Mouse (Mus musculus) lung, postnatal 0 days (tissue): ENCODE data around the gene Pbx1. TPM values are rescaled to one million over a fixed set of nuclear protein-coding genes. Genes with fewer than 3 reads are reported as not detected.

Experiments used
- ATAC-seq: fragments of 200-750 bp; cut with Nextera tagmentation; 2 replicates; pipeline ENCODE4 v1.8.0; 2017; ENCODE audit warnings: moderate library complexity
- DNase-seq: peaks from one replicate; pipeline ENCODE4 v3.0.0-alpha.2; 2016; ENCODE audit warnings: low spot score
- H3K27ac ChIP-seq: fragments of 300-500 bp; sonication (generic); 2 replicates; pipeline ENCODE4 v1.5.1; 2014; ENCODE audit warnings: antibody characterized with exemption, mild to moderate bottlenecking, low read length, mixed read lengths
- H3K27me3 ChIP-seq: fragments of 300-500 bp; sonication (generic); replicated peaks from 2 replicates; pipeline ENCODE4 v1.6.1; 2014; ENCODE audit warnings: low read length, mixed read lengths; ENCODE audit not compliant: insufficient read depth
- H3K36me3 ChIP-seq: fragments of 300-500 bp; sonication (generic); 2 replicates; pipeline ENCODE4 v1.6.1; 2014; ENCODE audit warnings: low read length, mixed read lengths; ENCODE audit not compliant: insufficient read depth
- H3K4me1 ChIP-seq: fragments of 300-500 bp; sonication (generic); 2 replicates; pipeline ENCODE4 v1.6.1; 2014; ENCODE audit warnings: antibody characterized with exemption, low read depth, low read length, mixed read lengths; ENCODE audit not compliant: insufficient read depth
- H3K4me2 ChIP-seq: fragments of 300-500 bp; sonication (generic); replicated peaks from 2 replicates; pipeline ENCODE4 v1.6.1; 2014; ENCODE audit warnings: low read depth, mild to moderate bottlenecking, low read length, moderate library complexity, mixed read lengths
- H3K4me3 ChIP-seq: fragments of 300-500 bp; sonication (generic); 2 replicates; pipeline ENCODE4 v1.5.1; 2014; ENCODE audit warnings: low read depth, low read length
- H3K9ac ChIP-seq: fragments of 300-500 bp; sonication (generic); replicated peaks from 2 replicates; pipeline ENCODE4 v1.6.1; 2014; ENCODE audit warnings: low read depth, mild to moderate bottlenecking
- H3K9me3 ChIP-seq: fragments of 300-500 bp; sonication (generic); 2 replicates; pipeline ENCODE4 v1.6.1; 2016; ENCODE audit warnings: low read length, mixed read lengths
- CTCF ChIP-seq: IDR thresholded peaks from 2 replicates; pipeline ENCODE4 v1.5.1; 2016; ENCODE audit warnings: antibody characterized with exemption, mild to moderate bottlenecking
- EP300 ChIP-seq: IDR thresholded peaks from 2 replicates; pipeline ENCODE4 v1.6.1; 2016; ENCODE audit warnings: antibody characterized with exemption, mild to moderate bottlenecking, control low read depth
- WGBS: fragments of 180-500 bp; shearing (Covaris S2); extraction: QIAGEN DNeasy Blood & Tissue Kit; methylation state at CpG from one replicate; pipeline ENCODE4 v1.1.7; 2014; 5-methylcytosine and 5-hydroxymethylcytosine counted together
- polyA plus RNA-seq: library from polyadenylated mRNA; unstranded; fragments of >200 nt; fragmentation: Nextera tagmentation; extraction: Ambion mirVana; gene quantifications from 2 replicates; pipeline ENCODE4 v1.2.1, GENCODE M21; 2015

Gene Pbx1
- polyA plus RNA-seq, 1 experiment from 2014 or later, result 23.9 TPM

- Histone ChIP-seq H3K4me3 (no peak overlapping the region), H3K9me3 (no peaks in the 10 kb centered on the region), H3K27me3 (no peaks in the 10 kb centered on the region), H3K4me2 (no peak overlapping the region), H3K9ac (no peak overlapping the region), H3K36me3 (no peaks in the 10 kb centered on the region), H3K27ac (no peak overlapping the region), H3K4me1 (no peaks in the 10 kb centered on the region)
- 72% methylated on average over 8 of the region's 8 CpGs for WGBS
- no peak for TF ChIP-seq EP300
- TF ChIP-seq CTCF, result no peak
- no peak for DNase-seq
- no peak for ATAC-seq
Measured at GRCm38 (mm10) chr1:168344918-168345317, 87.2 kb downstream of the Pbx1 start.

- DNase-seq, result no peak
- H3K4me2 ChIP-seq, result no peak overlapping the region
- no peaks in the 10 kb centered on the region for H3K4me1 ChIP-seq
- H3K36me3 ChIP-seq, result no peaks in the 10 kb centered on the region
- no peak for ATAC-seq
- no peak overlapping the region for H3K27ac ChIP-seq
- no peak overlapping the region for H3K4me3 ChIP-seq
- no peak for TF ChIP-seq CTCF
- TF ChIP-seq EP300, result no peak
- no peaks in the 10 kb centered on the region for H3K9me3 ChIP-seq
- H3K9ac ChIP-seq, result no peak overlapping the region
- H3K27me3 ChIP-seq, result no peaks in the 10 kb centered on the region
- 89% methylated on average over 5 of the region's 5 CpGs for WGBS
Measured at GRCm38 (mm10) chr1:168344262-168344661, 87.8 kb downstream of the Pbx1 start.

GRCm38 (mm10) chr1:168342269-168342668 is 89.8 kb downstream of the Pbx1 start:
- no peaks in the 10 kb centered on the region for H3K27me3 ChIP-seq
- no peaks in the 10 kb centered on the region for H3K36me3 ChIP-seq
- H3K27ac ChIP-seq, result no peak overlapping the region
- ATAC-seq (no peak), DNase-seq (no peak)
- TF ChIP-seq CTCF, result no peak
- no peak for TF ChIP-seq EP300
- no peaks in the 10 kb centered on the region for H3K4me1 ChIP-seq
- H3K9ac ChIP-seq, result no peak overlapping the region
- 67% methylated on average over 6 of the region's 6 CpGs for WGBS
- no peak overlapping the region for H3K4me3 ChIP-seq
- no peak overlapping the region for H3K4me2 ChIP-seq
- H3K9me3 ChIP-seq, result no peaks in the 10 kb centered on the region

- WGBS, result 58% methylated on average over 12 of the region's 12 CpGs
- ATAC-seq (no peak), DNase-seq (no peak)
- no peak for TF ChIP-seq EP300
- no peak for TF ChIP-seq CTCF
- Histone ChIP-seq H3K4me2 (no peak overlapping the region), H3K36me3 (no peaks in the 10 kb centered on the region), H3K4me3 (no peak overlapping the region), H3K27me3 (no peaks in the 10 kb centered on the region), H3K9ac (no peak overlapping the region), H3K9me3 (no peaks in the 10 kb centered on the region), H3K27ac (no peak overlapping the region), H3K4me1 (no peaks in the 10 kb centered on the region)
Measured at GRCm38 (mm10) chr1:168341863-168342262, 90.2 kb downstream of the Pbx1 start.

- no peak overlapping the region for H3K27ac ChIP-seq
- no peak overlapping the region for H3K9ac ChIP-seq
- H3K36me3 ChIP-seq, result no peaks in the 10 kb centered on the region
- no peaks in the 10 kb centered on the region for H3K9me3 ChIP-seq
- H3K27me3 ChIP-seq, result no peaks in the 10 kb centered on the region
- H3K4me3 ChIP-seq, result no peak overlapping the region
- DNase-seq (no peak), ATAC-seq (no peak)
- TF ChIP-seq EP300 (no peak), CTCF (no peak)
- H3K4me1 ChIP-seq, result no peaks in the 10 kb centered on the region
- H3K4me2 ChIP-seq, result no peak overlapping the region
- 84% methylated on average over 6 of the region's 6 CpGs for WGBS
Measured at GRCm38 (mm10) chr1:168341368-168341767, 90.7 kb downstream of the Pbx1 start.

GRCm38 (mm10) chr1:168336238-168336818 is 95.7 kb downstream of the Pbx1 start:
- Histone ChIP-seq H3K4me3 (no peak overlapping the region), H3K36me3 (no peaks in the 10 kb centered on the region), H3K9ac (no peak overlapping the region), H3K4me2 (no peak overlapping the region), H3K27ac (no peak overlapping the region), H3K9me3 (no peaks in the 10 kb centered on the region), H3K4me1 (no peaks in the 10 kb centered on the region), H3K27me3 (no peaks in the 10 kb centered on the region)
- no peak for DNase-seq
- no peak for ATAC-seq
- WGBS, result 87% methylated on average over 7 of the region's 7 CpGs
- TF ChIP-seq EP300, result no peak
- no peak for TF ChIP-seq CTCF
